Mouse (Mus musculus) myocyte (in vitro differentiated cells): ENCODE measurements around the gene Mtmr12. TPM values are rescaled to one million over a fixed set of nuclear protein-coding genes. Genes with fewer than 3 reads are reported as not detected.

Experiments
- H3K27me3 ChIP-seq: one replicate; pipeline ENCODE4 v1.6.1; 2011; ENCODE audit not compliant: control insufficient read depth, insufficient read depth, insufficient read length
- H3K36me3 ChIP-seq: one replicate; pipeline ENCODE4 v1.6.1; 2011; ENCODE audit not compliant: control insufficient read depth, insufficient read depth
- H3K4me2 ChIP-seq: one replicate; pipeline ENCODE4 v1.6.1; 2011; ENCODE audit warnings: low read depth, control low read depth
- H3K4me3 ChIP-seq: one replicate; pipeline ENCODE4 v1.5.1; 2011; ENCODE audit warnings: mild to moderate bottlenecking, control low read depth, moderate library complexity
- H3K79me2 ChIP-seq: one replicate; pipeline ENCODE4 v1.6.1; 2011; ENCODE audit not compliant: control insufficient read depth, insufficient read depth
- H3ac ChIP-seq: one replicate; pipeline ENCODE4 v1.6.1; 2011; ENCODE audit not compliant: control insufficient read depth, insufficient read length
- CEBPB ChIP-seq: IDR thresholded peaks from 2 replicates; pipeline ENCODE4 v1.6.1; 2011; ENCODE audit warnings: mild to moderate bottlenecking, moderate library complexity; ENCODE audit not compliant: poor library complexity, insufficient read depth, severe bottlenecking
- E2F4 ChIP-seq: IDR thresholded peaks from one replicate; pipeline ENCODE4 v1.6.1; 2011; ENCODE audit warnings: mild to moderate bottlenecking, control low read depth, moderate library complexity; ENCODE audit not compliant: insufficient read depth
- MAX ChIP-seq: IDR thresholded peaks from one replicate; pipeline ENCODE4 v1.6.1; 2011; ENCODE audit warnings: low read depth, mild to moderate bottlenecking, control low read depth
- MYOD1 ChIP-seq, 3 experiments: IDR thresholded peaks; one replicate each; pipeline ENCODE4 v1.6.1; 2011; ENCODE audit warnings: control low read depth in 2 of 3, low read depth in 2 of 3, mild to moderate bottlenecking in 2 of 3, moderate library complexity in 1 of 3; ENCODE audit not compliant: insufficient read length in 2 of 3, control insufficient read depth in 1 of 3
- MYOG ChIP-seq, 3 experiments: IDR thresholded peaks; one replicate each; pipeline ENCODE4 v1.6.1; 2011; ENCODE audit warnings: control low read depth in 2 of 3, low read depth in 2 of 3, mild to moderate bottlenecking in 2 of 3; ENCODE audit not compliant: insufficient read length in 2 of 3, control insufficient read depth in 1 of 3, insufficient read depth in 1 of 3
- POLR2A ChIP-seq: IDR thresholded peaks from one replicate; pipeline ENCODE4 v1.6.1; 2011; ENCODE audit warnings: low read depth, mild to moderate bottlenecking, control low read depth, moderate library complexity; ENCODE audit not compliant: insufficient read length
- POLR2AphosphoS2 ChIP-seq: IDR thresholded peaks from one replicate; pipeline ENCODE4 v1.6.1; 2011; ENCODE audit warnings: low read depth, control low read depth; ENCODE audit not compliant: insufficient read length
- REST ChIP-seq: IDR thresholded peaks from one replicate; pipeline ENCODE4 v1.6.1; 2011; ENCODE audit warnings: mild to moderate bottlenecking, control low read depth, moderate library complexity; ENCODE audit not compliant: insufficient read depth, insufficient read length
- SRF ChIP-seq: IDR thresholded peaks from one replicate; pipeline ENCODE4 v1.6.1; 2011; ENCODE audit warnings: low read depth; ENCODE audit not compliant: control insufficient read depth, insufficient read length
- TCF12 ChIP-seq: IDR thresholded peaks from one replicate; pipeline ENCODE4 v1.6.1; 2011; ENCODE audit warnings: mild to moderate bottlenecking, control low read depth; ENCODE audit not compliant: poor library complexity, insufficient read depth, severe bottlenecking
- TCF3 ChIP-seq: IDR thresholded peaks from one replicate; pipeline ENCODE4 v1.6.1; 2011; ENCODE audit warnings: low read depth, control low read depth; ENCODE audit not compliant: insufficient read length
- USF1 ChIP-seq: IDR thresholded peaks from one replicate; pipeline ENCODE4 v1.6.1; 2011; ENCODE audit warnings: low read depth, mild to moderate bottlenecking, control low read depth, moderate library complexity
- polyA plus RNA-seq: library from polyadenylated mRNA; unstranded; fragments of >200 nt; fragmentation: generic; extraction: Trizol; gene quantifications from one replicate; pipeline ENCODE4 v1.2.1, GENCODE M21; 2012; ENCODE audit warnings: missing spikeins

Gene Mtmr12
- polyA plus RNA-seq, 1 experiment, result 6.2 TPM

GRCm38 (mm10) chr15:12230243-12230935 lies 25.6 kb downstream of the Mtmr12 start:
- TF ChIP-seq MYOD1 (IDR thresholded peaks at IDR 0.05; ENCODE audit: control insufficient read depth in 1 of 3, insufficient read length in 2 of 3, low read depth in 2 of 3) (no peak), E2F4 (no peak), REST (no peak), MAX (no peak), TCF3 (no peak), MYOG (IDR thresholded peaks at IDR 0.05; ENCODE audit: control insufficient read depth in 1 of 3, insufficient read depth in 1 of 3, insufficient read length in 2 of 3, low read depth in 2 of 3) (peak in 1 of 3 experiments; percentile 30), SRF (no peak), USF1 (no peak), TCF12 (no peak)
- H3K36me3 ChIP-seq, result peaks cover 19% of the 10 kb centered on the region
- H3K4me3 ChIP-seq, result no peak overlapping the region
- H3K79me2 ChIP-seq, result peaks cover 37% of the 10 kb centered on the region
- no peak overlapping the region for H3ac ChIP-seq
- no peak overlapping the region for H3K4me2 ChIP-seq
- no peaks in the 10 kb centered on the region for H3K27me3 ChIP-seq

- Histone ChIP-seq H3K4me3 (no peak overlapping the region), H3K79me2 (peaks cover 26% of the 10 kb centered on the region), H3K27me3 (no peaks in the 10 kb centered on the region), H3K36me3 (peaks cover 19% of the 10 kb centered on the region), H3ac (no peak overlapping the region), H3K4me2 (no peak overlapping the region)
- TF ChIP-seq TCF3 (no peak), SRF (no peak), POLR2AphosphoS2 (no peak)
Observed at GRCm38 (mm10) chr15:12231462-12231861, 26.6 kb downstream of the Mtmr12 start.

- Histone ChIP-seq H3K36me3 (peaks cover 27% of the 10 kb centered on the region), H3K79me2 (peaks cover 17% of the 10 kb centered on the region), H3K4me3 (no peak overlapping the region), H3K27me3 (no peaks in the 10 kb centered on the region), H3ac (no peak overlapping the region), H3K4me2 (no peak overlapping the region)
- no peak for TF ChIP-seq TCF12
- no peak for TF ChIP-seq MAX
- TF ChIP-seq USF1, result no peak
- TF ChIP-seq POLR2AphosphoS2, result no peak
- TF ChIP-seq MYOD1 (IDR thresholded peaks at IDR 0.05; ENCODE audit: control insufficient read depth in 1 of 3, insufficient read length in 2 of 3, low read depth in 2 of 3), result no peak
- no peak for TF ChIP-seq E2F4
- no peak for TF ChIP-seq MYOG (IDR thresholded peaks at IDR 0.05; ENCODE audit: control insufficient read depth in 1 of 3, insufficient read depth in 1 of 3, insufficient read length in 2 of 3, low read depth in 2 of 3)
Observed at GRCm38 (mm10) chr15:12232429-12232828, 27.6 kb downstream of the Mtmr12 start.

GRCm38 (mm10) chr15:12233021-12233420 lies 28.2 kb downstream of the Mtmr12 start:
- Histone ChIP-seq H3K4me2 (no peak overlapping the region), H3ac (no peak overlapping the region), H3K36me3 (peaks cover 33% of the 10 kb centered on the region), H3K27me3 (no peaks in the 10 kb centered on the region), H3K4me3 (no peak overlapping the region), H3K79me2 (peaks cover 11% of the 10 kb centered on the region)
- TF ChIP-seq E2F4, result no peak
- TF ChIP-seq MYOG (IDR thresholded peaks at IDR 0.05; ENCODE audit: control insufficient read depth in 1 of 3, insufficient read depth in 1 of 3, insufficient read length in 2 of 3, low read depth in 2 of 3), result no peak
- no peak for TF ChIP-seq TCF12
- no peak for TF ChIP-seq REST
- no peak for TF ChIP-seq MAX
- no peak for TF ChIP-seq MYOD1 (IDR thresholded peaks at IDR 0.05; ENCODE audit: control insufficient read depth in 1 of 3, insufficient read length in 2 of 3, low read depth in 2 of 3)
- no peak for TF ChIP-seq POLR2AphosphoS2
- TF ChIP-seq CEBPB, result no peak

- no peak overlapping the region for H3ac ChIP-seq
- no peaks in the 10 kb centered on the region for H3K79me2 ChIP-seq
- H3K4me3 ChIP-seq, result no peak overlapping the region
- peaks cover 54% of the 10 kb centered on the region for H3K36me3 ChIP-seq
- H3K4me2 ChIP-seq, result no peak overlapping the region
- TF ChIP-seq MYOD1 (IDR thresholded peaks at IDR 0.05; ENCODE audit: control insufficient read depth in 1 of 3, insufficient read length in 2 of 3, low read depth in 2 of 3) (no peak), MAX (no peak), TCF12 (no peak), E2F4 (no peak), REST (no peak), CEBPB (no peak), POLR2A (no peak), MYOG (IDR thresholded peaks at IDR 0.05; ENCODE audit: control insufficient read depth in 1 of 3, insufficient read depth in 1 of 3, insufficient read length in 2 of 3, low read depth in 2 of 3) (no peak), USF1 (no peak), SRF (no peak), POLR2AphosphoS2 (no peak), TCF3 (no peak)
- H3K27me3 ChIP-seq, result no peaks in the 10 kb centered on the region
Observed at GRCm38 (mm10) chr15:12235559-12235958, 30.7 kb downstream of the Mtmr12 start.
